Mouse (Mus musculus): Measurements from ENCODE around the gene Arel1.

DNA sequence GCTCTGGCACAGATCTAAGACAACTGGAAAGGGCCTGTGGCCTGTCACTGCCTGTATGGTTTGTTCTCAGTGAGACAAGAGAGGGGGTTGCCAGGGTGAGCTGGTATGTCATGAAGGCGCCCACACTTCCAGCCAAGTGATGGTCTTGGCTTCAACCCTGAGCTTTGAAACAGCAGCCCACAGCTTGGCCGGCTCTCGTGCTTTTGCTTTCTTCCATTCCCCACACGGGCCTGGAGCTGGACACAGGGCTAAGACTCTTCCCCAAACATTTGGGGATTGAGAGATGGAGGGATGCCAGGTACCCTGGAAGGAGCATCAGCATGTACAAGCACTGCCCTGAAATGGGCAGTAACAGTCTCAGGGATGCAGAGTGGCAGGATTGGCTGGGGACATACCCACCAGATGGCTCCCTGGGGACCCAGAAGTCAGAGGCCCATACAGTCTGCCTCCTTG is 58.0 kb downstream of the Arel1 start:
- no peak for TF ChIP-seq ZC3H11A (IDR thresholded peaks at IDR 0.05; ENCODE audit: borderline replicate concordance, low read depth, low read length)
- no peak for TF ChIP-seq HCFC1 (IDR thresholded peaks at IDR 0.05; ENCODE audit: borderline replicate concordance, insufficient read depth, low read length)
- no peak for TF ChIP-seq CHD2 (IDR thresholded peaks at IDR 0.05; ENCODE audit: low read depth, low read length)
- no peak for TF ChIP-seq ZNF384 (IDR thresholded peaks at IDR 0.05; ENCODE audit: low read depth, low read length)
- no peak for TF ChIP-seq MAFK (IDR thresholded peaks at IDR 0.05; ENCODE audit: insufficient read depth, low read depth, low read length)
